Mouse (Mus musculus) erythroblast, embryonic 14.5 days (primary cell): ENCODE measurements around the gene Cadm1.

ENCODE experiments used
- GATA1 ChIP-seq: IDR thresholded peaks from 2 replicates; pipeline ENCODE4 v1.6.1; 2012; ENCODE audit warnings: low read length, inconsistent platforms, mixed read lengths
- TAL1 ChIP-seq: IDR thresholded peaks from 3 replicates; pipeline ENCODE4 v1.6.1; 2012; ENCODE audit warnings: low read length, inconsistent platforms, mixed read lengths

- no peak for TF ChIP-seq TAL1
- TF ChIP-seq GATA1 = no peak
Measured at GRCm38 (mm10) chr9:47674766-47675713, 145.1 kb downstream of the Cadm1 start.
